Mouse (Mus musculus) B cell, adult 2 months (primary cell): Measurements from ENCODE around the gene Utp14a.
"Not testable (repeated sequence)": the region's sequence is repeated elsewhere in the genome, so short reads cannot be mapped to it uniquely, and the experiment has no call there.

Experiments
- DNase-seq, 2 experiments: peaks; one replicate each; pipeline ENCODE4 v3.0.0; 2022

The Utp14a gene

DNA sequence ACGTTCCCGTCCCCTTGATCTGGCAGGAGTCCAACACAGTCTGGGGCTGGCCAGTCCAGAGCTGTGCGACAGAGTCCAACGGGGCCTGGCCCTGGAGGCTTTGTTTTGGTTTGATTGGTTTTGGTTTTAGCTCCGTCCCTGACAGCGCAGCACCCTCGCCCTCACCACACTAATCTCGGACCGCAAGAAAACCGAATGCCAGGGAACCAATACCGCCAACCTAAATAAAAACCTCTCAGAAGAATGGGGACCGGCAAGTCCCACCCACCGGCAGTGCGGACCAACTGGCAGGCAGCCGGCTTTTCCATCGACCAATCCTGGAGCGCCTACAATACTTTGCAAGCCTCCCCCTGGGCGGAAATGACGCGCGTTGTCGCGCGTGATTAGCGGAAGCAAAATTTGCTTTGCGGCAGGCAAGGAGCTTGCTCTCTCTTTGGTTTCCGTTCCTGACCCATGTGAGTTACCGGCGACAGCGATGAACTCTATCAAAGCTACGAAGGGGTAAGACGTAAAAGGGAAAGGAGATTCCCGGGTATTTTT is at the start of gene Utp14a:
Utp14a (plus strand) TSS at position 395 of the 540 bp plus-strand sequence.
- peak; percentile 93 to 94 for DNase-seq

DNA sequence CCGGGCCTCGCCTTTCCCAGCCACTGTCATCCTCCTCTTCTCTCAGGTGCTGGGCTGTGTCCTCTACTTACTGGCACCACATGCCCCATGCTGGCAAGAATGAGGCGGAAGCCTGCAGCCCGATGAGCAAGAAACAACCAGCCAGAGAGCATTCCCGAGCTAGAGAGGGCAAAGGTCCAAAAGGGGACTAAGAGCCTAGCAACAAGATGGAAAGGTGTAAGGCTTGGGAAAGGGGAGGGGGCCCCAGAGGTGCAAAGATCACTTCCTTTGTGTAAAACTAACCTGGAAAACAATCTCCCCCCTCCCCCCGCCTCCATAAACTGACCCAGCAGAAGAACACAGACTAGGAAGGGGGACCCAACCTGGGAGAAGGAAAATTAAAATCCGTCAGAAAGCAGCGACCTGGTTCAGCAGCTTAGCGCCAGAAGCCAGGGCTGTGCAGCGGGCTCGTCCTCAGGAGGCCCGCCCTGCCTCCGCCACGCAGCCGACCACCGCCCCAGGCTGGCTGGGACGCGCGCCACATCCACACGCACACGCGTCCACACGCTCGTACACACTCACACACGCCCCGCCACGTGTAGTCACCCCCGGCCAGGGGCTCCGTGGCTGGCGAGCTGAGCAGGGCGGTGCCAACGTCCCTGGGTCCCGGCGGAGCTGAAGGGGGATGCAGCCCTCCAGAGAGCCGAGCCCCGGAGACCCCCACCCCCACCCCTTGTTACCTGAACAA is 48.7 kb upstream of the Utp14a start:
- DNase-seq: peak in 1 of 2 experiments; percentile 5

DNA sequence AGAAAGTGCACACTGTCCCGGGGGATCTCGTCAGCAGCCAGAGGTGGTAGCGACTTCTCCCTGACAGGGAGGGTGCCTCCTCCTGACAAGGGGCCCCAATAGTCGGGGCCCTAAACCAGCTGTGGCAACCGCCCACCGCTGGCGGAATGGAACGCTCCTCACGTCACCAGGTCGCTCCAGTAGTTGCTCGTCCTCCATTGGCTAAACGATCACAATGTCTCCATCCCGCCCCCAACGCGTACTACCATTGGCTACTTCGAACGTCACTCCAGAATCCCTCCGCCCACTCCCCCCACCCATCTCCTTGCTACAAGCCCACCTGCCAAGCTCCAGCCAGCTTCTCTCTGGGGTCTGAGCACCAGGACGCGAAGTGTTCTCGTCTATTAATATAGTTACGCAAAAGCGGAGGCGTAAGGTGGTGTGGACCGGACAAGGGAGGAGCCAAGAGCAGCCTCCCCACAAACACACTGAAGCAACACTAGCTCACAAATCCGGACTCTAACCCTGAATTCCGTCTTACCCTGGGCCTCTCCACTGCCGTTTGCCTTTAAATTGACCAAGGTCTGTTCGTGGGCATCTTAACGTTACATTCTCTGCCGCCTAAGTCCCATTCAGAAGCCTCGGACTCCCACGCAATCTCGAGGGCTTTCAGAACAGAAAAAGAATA is 48.0 kb upstream of the Utp14a start, which contains the start of gene Zdhhc9:
Zdhhc9 (minus strand) TSS at position 360 of the 667 bp plus-strand sequence.
- peak; percentile 83 to 86 for DNase-seq

DNA sequence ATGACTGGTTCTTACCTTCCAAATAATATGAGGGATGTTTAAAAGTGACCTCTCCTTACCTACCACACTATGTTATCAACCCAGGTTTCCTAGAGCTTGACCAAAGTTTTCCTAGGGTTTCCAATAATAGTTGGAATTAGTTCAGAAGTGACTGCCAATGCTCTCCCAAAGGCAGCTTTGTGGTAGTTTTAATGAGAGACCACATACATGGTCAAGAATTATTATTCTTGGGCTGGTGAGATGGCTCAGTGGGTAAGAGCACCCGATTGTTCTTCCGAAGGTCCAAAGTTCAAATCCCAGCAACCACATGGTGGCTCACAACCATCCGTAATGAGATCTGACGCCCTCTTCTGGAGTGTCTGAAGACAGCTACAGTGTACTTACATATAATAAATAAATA is 46.9 kb upstream of the Utp14a start:
- DNase-seq: not testable (repeated sequence)

DNA sequence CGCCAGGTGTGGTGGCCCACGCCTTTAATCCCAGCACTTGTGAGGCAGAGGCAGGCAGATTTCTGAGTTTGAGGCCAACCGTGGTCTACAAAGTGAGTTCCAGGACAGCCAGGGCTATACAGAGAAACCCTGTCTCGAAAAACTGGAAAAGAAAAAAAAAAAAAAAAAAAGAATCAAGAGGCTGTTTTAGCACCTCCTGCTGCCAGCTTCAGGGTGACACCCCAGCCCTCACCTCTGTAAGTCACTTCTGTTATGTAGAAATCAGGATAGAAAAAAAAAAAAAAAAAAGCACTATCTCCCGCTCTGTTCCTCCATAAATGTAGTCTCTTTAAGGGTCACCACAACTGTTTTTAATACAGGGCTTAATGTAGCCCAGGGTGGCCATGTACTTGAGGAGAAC is 37.2 kb upstream of the Utp14a start:
- DNase-seq: no peak

DNA sequence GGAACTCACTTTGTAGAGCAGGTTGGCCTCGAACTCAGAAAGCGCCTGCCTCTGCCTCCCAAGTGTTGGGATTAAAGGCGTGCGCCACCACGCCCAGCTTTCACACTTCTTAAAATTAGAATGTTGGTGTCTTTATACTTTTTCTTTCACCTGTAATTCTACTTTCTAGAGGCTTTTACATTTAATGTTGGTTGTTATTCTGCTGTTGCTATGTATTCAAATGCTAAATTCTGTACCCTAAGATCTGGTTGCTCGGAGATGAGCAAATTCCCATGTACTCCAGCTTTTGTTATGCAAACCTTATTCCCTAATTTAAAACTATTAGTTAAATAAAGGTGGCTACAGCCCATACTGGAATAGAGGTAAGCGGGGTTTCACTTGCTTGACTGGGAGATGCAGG is 34.0 kb upstream of the Utp14a start:
- DNase-seq: no peak

DNA sequence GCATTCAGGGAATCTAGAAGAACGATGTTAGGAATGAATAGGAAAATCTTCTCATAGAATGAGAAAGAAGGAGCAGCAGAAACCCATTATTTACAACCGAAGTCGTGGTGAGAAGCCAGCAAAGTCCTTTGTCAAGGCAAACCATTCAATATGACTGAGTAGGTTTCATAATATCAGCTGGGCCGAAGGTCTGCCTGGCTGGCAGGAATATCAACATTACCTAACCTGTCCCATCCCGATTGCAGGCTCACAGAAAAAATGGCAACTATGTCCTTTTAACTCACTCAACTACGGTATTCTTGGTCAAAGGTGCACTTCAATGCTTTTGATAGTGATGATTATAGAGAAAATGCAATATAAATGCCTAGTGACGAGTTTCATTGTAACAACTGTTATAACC is 30.4 kb upstream of the Utp14a start:
- DNase-seq: no peak

DNA sequence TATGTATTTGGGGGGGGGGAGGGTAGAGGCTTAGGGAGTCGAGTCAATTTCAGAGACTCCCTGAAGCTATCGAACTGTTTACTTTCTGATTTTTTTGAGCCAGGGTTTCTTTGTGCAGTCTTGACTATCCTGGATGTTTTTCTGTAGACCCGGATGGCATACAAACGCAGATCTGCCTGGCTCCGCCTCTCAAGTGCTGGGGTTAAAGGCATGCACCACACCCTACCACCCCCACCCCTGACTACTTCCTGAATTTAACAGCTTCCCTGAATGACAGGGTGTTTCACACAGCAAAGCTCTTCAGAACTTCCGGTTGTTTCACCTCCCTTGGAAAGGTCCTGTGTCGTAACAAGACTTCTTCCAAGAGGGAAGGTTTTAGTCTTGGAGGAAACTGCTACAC is 22.2 kb upstream of the Utp14a start:
- DNase-seq: peak; percentile 45 to 58

DNA sequence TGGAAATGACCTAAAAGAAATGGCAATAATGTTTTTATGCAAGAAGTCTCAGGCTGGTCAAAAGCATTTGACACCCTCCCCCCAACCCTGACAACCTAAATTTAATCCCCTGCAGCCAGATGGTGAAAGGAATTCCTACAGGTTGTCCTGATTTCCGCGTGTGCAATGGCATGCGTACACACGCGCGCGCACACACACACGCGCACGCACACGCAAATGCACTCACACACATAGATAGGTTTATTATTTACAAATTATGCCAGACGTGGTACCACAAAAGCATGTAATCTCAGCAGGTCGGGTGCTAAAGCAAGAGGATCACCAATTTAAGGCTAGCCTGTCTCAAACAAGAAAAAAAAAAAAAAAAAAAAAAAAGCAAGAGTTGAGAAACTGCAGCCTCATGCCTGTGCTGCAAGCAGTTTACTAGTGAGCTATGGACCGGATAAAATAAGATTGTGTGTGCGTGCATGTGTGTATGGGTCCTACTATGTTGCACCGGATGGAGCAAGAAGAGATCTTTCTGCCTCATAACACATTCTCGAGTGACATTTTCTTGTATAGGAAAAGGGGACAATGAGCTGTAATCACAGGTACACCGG is 733 bp upstream of the Utp14a start:
- peak; percentile 3 to 23 for DNase-seq

DNA sequence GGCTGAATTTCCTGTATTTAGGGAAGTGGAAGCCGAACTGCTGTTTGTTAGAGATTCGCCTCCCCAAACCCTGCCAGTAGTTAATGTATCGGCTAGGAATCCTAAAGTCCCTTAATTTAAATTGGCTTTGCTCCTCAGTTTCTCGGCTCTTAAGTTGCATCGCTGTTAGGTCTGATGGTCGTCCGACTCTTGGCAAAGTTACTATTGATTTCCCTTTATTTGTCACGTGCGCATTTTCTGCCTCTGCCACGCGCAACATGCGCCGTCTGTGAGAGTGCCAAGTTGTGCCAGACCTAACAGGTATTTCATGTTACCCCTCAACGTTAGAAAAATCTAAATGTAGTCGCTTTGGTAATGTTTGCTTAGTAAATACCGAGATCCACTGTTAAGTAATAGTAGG is 349 bp downstream of the Utp14a start:
- DNase-seq: no peak

DNA sequence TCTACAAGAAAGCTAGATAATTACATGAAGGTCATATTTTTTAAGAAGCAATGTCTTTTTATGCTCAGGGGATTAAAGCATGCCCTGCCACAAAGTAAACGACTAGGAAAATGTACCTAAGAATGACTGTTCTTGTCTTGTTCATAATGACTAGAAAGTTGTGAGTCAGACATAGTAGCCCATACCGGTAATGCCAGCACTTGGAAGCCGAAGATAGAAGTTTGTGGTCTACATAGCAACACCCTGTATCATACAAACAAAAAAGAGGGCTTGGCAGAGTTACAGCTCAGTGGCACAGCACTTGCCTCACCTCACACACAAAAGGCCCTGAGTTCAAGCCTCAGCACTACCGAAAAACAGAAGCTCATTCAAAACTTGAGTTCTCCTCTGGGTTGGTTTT is 15.0 kb downstream of the Utp14a start:
- DNase-seq: no peak

DNA sequence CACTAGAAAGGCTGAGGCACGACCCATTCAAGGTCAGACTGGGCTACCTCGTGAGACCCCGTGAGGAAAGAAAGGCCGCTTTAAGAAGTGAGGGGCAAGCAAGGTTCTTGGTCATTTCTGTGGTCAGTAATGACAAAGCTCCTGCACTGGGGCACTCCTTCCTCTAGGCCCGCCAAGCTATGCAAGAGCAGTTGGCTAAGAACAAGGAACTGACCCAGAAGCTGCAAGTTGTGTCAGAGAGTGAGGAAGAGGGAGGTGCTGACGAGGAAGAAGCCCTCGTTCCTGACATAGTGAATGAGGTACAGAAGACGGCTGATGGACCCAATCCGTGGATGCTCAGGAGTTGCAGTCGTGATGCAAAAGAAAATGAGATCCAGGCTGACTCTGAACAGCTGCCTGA is 18.0 kb downstream of the Utp14a start:
- no peak for DNase-seq

DNA sequence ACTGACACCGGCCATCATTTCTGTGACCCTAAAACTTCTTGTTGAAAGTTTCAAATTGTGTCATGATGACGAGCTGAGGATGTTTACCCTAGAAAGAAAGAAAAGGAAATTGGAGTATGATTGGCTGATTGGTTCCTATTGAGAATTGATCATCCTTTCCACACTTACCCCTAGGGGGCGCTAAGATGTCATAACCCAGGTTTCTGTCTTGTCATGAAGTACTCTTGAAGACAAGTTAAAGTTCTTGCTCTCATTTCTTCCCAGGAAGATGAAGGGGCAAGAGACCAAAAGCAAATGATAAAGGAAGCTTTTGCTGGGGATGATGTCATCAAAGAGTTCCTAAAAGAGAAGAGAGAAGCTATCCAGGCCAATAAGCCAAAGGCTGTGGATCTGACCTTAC is 21.4 kb downstream of the Utp14a start:
- peak; percentile 73 to 76 for DNase-seq

DNA sequence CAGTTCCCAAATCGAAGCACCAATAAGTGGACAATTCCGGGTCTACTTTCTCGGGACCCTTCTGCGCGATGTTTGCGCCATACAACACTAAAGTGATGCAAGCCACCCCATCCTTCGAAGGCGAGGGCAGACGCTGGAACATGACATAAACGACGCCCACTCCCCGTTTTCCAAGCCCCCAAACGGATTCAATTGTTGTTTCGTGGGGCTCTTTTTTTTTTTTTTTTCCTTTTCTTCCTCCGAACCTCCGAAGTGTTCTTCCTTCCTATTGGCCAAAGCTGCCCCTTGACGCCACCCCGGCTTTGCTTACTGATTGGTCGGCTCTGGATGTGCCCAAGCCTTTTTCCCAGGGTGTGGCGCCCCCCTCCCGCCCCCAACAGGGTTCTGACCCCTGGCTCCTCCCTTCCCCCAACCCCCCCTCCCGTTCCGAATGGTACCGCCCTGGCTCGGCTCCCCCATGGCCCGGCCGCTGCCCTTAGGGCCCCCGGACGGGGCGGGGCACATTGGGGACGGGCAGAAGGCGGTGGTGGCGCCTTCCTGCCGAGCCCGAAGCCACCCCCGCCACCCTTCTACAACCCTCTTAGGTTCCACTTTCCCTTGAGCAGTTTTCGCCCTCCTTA is 27.8 kb downstream of the Utp14a start:
- peak; percentile 71 to 74 for DNase-seq

DNA sequence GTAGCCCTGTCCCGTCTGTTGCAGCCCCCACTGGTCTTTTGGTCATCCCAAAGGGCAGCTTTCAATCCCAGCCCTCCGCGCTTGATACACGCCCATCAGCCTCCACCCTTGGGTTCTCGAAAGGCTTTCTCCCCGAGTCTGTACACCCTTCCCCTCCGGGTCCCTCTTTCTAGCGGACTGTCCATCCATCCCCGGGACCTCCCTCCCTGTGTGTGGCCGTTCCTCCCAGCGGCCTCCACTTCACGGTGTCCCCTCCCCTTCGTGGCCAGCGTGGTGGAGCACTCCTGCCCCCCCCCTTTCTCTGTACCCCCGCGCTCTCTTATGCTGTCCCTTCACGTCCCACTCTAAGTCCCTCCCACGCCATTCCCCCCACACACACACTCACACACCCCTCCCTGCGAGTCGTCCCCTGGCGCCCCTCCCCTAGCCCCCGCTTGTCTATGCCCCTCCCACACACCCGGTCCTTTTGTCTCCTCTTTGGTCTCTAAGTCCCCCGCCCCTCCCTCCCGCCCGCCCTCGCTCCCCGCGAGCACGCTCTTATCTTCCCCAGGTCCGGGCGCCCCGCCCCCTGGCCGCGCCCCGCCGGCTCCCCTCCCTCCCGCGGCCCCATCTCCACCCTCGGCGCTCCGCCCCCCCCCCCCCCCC is 28.5 kb downstream of the Utp14a start:
- DNase-seq: peak; percentile 58 to 71

DNA sequence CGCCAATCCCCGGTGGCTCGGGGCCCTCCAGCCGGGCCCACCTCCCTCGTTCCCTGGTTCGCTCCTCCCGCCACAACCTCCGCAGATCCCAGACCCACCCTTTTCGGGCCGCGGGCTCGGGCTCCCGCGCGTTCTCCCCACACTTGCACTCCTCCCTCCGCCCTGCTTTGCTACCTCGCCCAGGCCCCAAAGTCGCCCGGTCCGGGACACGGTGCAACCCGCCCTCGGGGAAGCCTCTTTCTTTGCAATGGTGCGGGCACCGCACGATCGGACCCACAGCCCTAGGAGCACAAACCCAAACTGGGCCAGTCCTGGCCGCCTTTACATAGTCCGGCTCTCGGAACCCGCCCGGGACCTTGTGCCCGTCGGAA is 29.0 kb downstream of the Utp14a start:
- peak; percentile 22 to 48 for DNase-seq

DNA sequence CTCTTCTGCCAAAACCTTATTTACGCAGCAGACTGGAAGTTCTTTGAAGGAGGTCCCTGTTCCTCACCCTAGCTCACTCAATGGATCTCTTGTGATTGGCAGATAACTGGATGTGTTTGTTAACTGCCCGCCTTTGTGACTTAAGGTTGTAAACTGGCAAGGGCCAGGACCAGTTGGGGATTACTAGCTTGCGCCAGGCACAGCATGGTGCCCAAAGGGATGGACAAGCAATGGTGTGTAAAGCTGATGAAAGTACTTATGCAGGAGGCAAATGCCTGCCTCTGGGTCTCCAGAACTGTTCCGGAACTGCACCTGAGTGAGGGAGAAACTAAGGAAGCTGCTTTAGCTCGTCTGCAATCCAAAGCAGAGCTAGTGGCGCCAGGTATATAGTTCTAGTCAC is 29.8 kb downstream of the Utp14a start:
- DNase-seq: no peak

DNA sequence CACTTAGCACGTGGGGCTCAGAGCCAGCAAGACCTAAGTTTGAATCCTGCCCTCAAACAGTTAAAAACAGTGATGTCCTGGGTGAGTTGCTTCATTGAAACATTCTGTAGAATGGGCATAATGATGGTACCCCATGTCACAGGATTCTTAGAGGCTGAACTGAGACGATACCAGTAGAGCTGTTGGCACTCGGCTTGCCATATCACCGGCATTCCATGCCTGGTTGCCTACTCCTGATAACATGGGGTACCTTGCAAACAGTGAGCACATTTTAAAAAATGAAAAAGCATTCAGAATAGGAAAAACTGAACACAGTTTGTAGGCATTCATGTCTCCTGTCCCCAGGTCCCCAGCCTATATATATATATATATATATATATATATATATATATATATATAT is 31.3 kb downstream of the Utp14a start:
- DNase-seq: no peak

DNA sequence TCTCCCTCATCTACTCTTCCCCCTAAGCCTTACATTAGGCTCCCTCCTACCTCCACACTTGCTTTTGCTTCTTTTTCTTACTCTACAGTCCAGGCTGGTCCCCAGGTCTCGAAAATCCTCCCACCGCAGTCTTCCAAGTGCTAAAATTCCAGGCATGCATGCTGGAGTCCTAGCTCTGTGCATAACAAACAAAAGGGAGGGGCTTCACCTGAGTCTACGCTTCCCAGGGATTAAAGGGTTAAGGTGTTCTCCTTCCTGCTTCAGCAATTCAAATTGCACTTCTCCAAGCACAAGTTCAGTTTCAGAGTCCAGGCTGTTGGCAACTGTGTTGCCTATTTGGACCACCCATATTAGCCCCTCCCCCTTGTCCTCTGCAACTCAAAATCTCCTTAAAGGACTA is 34.8 kb downstream of the Utp14a start:
- no peak for DNase-seq

DNA sequence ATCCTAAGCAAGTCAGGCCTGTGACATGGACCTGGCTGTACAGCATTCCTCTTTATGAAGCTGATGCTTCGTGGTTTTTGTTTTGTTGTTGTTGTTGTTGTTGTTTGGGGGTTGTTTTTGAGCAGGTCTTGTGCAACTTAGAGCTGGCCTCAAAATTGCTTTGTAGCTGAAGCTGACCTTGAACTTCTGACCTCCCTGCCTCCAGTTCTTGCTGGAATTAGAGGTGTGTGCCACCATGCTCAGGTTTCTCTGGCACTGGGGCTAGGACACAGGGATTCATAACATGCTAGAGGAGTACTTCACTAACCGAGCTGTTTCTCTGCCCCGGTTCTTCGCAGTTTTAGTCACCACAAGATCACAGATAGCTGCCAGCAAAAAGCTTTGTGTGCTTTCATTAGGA is 48.7 kb downstream of the Utp14a start:
- no peak for DNase-seq

DNA sequence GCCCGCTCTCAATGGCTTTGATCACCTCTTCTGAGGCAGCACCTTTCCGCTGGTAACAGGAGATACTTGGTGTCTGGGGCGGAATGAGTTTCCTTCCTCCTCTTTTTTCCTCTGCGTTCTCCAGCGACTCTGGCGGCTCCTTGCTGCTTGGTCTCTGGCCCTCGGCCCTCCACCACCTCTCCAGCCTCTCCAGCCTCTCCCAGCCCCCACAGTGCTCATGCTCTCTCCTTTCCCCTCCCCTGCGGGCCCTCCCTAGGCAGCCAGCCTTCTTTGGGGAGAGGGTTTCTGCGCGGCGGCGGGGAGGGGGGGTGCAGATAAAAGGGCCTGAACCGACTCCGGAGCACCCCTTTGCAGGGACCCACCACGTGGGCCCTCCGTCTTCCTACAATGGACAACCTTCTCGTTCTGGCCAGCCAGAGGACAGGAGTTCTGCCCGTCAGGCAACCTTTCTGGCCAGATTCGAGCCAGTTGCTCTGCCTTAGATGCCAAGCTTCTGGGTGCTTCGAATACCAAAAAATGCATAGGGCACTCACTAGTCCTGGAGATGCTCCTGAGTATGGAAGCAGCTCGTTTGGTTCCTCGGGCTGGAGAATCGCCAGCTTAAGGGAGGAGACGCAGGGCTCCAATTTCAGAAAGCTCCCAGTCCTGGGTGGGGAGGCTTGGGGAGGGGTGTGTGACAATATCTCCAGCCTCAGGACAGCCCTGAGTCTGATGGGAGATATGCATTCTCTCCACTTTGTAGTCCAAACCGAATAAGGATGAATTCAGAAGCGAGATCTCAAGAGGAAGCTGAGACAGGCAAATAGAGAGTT is 54.2 kb downstream of the Utp14a start:
- no peak for DNase-seq

DNA sequence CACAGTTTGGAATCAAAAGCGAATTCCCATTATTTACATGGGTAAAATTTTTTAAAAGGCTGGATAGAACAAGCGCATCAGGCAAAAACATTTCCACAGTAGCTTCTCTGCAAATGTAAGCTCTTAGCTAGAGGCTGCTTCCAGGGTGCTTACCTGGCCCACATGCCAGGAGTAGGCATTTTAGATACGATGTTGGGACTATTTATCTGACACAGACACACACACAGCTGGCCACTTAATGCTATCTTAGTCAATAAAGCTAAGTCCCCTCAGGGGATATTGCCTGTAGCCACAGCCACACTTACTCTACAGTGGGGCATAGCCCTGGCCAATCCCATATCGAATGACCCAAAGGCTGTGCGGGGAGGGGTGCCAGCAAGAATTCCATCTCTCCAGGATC is 55.1 kb downstream of the Utp14a start:
- no peak for DNase-seq
